Mouse (Mus musculus): ENCODE results near the gene Rhox4c.
"Not testable (repeated sequence)": the region's sequence is repeated elsewhere in the genome, so short reads cannot be mapped to it uniquely, and the experiment has no call there.

Rhox4c gene

DNA sequence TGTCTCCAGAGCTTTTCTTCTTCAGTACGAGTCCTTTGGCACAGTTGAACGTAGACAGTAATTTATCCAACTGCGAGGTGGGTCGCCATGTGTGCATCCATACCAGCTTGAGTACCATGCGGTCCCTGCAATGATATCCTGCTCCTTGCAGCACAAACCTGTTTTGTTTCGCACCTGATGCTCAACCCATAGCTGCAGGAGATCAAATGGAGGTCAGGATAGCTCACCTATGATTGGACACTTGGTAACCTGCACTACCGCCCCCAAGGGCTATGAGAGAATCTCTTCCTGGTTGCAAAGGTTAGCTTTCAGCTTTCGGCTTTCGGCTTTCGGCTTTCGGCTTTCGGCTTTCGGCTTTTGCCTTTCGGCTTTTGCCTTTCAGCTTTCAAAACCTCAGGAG is at the start of gene Rhox4c:
Gene Rhox4c (plus strand): TSS at position 301 of the 400 bp plus-strand sequence.
- DNase-seq (ENCODE audit: low read depth), result not testable (repeated sequence)

DNA sequence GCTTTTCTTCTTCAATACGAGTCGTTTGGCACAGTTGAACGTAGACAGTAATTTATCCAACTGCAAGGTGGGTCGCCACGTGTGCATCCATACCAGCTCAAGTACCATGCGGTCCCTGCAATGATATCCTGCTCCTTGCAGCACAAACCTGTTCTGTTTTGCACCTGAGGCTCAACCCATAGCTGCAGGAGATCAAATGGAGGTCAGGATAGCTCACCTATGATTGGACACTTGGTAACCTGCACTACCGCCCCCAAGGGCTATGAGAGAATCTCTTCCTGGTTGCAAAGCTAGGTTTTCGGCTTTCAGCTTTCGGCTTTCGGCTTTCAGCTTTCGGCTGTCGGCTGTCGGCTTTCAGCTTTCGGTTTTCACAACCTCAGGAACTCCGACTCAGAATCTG is 47.9 kb upstream of the Rhox4c start, which contains the start of gene Rhox4b:
Gene Rhox4b (plus strand): TSS at position 301 of the 400 bp plus-strand sequence.
- DNase-seq (ENCODE audit: low read depth), result not testable (repeated sequence)

DNA sequence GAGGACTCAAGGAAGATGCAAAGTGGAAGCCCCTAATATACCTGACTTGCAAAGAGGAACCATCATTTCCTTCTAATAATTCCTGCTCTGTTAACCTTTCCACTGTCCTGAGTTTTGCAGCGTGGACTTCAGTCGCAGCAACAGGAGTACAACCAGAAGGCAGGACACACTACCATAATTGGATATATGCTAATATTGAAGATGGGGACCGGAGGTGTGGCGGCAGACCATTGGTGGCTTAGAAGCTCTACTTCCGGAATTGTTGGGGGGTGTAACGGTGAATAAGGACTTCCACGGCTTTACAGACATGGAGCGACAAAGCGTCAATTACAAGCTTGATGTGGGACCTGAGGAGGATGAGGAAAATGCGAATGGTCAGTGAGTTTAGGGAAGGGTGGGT is 26.8 kb upstream of the Rhox4c start, which contains the start of gene Rhox2c:
Gene Rhox2c (plus strand): TSS at position 301 of the 400 bp plus-strand sequence.
- DNase-seq (ENCODE audit: low read depth), result not testable (repeated sequence)

DNA sequence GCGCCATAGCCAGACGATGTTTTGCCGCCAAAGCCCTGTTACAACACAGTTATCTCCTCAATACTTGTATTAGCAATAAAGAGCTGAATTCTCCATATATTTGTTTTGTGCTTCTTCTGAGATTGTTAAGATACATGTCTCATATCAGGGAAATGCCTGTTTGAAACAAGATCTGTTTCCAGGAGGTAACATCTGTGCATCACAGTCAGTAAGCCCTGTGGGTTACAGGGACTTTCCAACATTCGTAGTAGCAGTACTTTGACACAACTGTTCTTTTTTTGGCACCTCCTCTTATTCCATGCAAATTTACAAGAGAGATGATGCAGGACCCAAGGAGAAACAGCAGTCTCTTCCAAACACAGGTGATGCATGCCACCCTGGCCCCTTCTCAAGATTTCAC is 21.9 kb upstream of the Rhox4c start, which contains the start of gene Rhox3c:
Gene Rhox3c (plus strand): TSS at position 301 of the 400 bp plus-strand sequence.
- DNase-seq (ENCODE audit: low read depth), result not testable (repeated sequence)

DNA sequence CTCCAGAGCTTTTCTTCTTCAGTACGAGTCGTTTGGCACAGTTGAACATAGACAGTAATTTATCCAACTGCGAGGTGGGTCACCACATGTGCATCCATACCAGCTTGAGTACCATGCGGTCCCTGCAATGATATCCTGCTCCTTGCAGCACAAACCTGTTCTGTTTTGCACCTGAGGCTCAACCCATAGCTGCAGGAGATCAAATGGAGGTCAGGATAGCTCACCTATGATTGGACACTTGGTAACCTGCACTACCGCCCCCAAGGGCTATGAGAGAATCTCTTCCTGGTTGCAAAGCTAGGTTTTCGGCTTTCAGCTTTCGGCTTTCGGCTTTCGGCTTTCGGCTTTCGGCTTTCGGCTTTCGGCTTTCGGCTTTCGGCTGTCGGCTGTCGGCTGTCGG is 33.9 kb downstream of the Rhox4c start, which contains the start of gene Rhox4d:
Gene Rhox4d (plus strand): TSS at position 301 of the 400 bp plus-strand sequence.
- not testable (repeated sequence) for DNase-seq (ENCODE audit: low read depth)

DNA sequence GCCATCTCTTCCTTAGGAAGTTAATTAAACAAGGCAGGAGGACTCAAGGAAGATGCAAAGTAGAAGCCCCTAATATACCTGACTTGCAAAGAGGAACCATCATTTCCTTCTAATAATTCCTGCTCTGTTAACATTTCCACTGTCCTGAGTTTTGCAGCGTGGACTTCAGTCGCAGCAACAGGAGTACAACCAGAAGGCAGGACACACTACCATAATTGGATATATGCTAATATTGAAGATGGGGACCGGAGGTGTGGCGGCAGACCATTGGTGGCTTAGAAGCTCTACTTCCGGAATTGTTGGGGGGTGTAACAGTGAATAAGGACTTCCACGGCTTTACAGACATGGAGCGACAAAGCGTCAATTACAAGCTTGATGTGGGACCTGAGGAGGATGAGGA is 50.0 kb downstream of the Rhox4c start, which contains the start of gene Rhox2e:
Gene Rhox2e (plus strand): TSS at position 301 of the 400 bp plus-strand sequence.
- not testable (repeated sequence) for DNase-seq (ENCODE audit: low read depth)

Data from induced T-regulatory cell, adult 2 months (primary cell).